Mouse (Mus musculus) ovary, adult 18-20 months (tissue): Measurements from ENCODE around the gene Rpl29.

Experiments used
- DNase-seq: peaks from one replicate; pipeline ENCODE4 v3.0.0; 2022; ENCODE audit warnings: low spot score, mixed read lengths

Gene Rpl29

DNA sequence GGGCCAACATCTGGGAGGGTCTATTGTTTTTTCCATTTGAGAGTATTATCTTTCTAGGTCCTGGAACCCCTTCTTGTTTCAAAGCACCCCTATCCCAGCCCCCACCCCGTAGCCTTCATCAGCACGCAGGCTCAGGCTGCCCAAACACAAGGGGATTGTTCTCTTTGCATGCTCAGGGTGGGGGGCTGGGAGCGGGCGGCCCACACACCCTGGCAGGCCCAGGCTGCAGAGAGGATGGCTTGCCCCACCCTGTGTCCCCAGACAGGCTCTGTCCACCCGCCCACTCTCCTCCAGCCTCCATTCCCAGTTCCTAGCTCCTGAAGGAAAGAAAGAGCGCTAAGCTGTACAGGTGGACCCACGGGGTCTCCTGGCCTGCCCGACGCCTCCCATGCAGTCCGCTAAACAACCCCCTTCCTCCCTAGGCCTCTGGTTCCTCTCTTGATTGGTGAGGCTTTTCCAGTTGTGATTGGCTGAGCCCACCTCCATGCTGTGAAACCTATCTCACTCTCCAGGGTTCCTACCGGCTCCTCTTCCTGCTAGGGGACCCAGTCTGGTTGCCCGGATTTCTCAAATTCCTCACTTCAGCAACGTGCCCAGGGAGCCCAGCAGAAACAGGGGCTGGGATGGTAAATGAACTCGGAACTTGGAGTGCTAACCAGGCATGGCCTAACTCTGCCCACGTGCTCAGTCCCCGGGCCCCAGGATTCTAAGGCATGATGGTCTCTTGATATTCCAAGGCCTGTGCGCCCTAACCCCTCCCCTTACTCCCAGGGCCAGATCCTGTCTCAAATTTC lies 25.8 kb downstream of the Rpl29 start:
- no peak for DNase-seq

DNA sequence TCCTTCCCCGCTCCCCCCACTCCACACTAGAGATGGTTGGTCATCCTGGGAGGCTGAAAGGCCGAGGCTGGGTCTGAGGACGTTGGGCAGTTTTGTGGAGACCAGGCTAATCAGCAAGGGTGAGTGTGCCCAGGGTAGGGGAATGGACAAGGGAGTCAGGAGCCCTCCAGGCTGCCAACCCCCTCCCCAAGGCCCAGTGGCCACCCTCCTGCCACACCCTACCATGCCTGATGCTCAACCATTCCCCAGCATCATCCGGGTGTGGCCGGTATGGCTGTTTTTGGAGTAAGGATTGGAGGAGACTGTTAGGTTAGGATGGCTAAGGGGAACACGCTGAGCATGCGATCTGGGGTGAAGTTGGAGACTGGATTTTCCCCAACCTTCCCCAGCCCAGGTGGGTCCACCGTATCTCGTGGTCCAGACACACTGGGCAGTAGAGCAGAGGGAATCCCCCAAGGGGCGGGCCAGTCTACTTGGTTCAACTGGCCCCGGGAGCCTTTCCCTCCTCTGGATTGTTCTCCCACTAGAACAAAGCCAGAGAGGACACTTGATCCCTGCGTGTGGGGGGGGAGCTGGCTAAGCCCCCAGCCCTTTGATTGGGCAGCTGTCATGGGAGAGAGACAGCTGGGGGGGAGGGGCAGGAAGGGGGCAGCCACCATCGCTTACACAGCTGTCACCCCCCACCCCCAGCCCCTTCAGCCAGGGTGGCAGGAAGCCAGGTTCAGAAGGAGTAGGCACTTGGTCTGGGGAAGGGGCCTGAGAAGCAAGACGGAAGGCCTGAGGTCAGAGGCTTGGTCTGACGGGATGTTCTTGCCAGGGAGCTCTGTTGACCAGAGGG lies 27.3 kb downstream of the Rpl29 start:
- DNase-seq: no peak

DNA sequence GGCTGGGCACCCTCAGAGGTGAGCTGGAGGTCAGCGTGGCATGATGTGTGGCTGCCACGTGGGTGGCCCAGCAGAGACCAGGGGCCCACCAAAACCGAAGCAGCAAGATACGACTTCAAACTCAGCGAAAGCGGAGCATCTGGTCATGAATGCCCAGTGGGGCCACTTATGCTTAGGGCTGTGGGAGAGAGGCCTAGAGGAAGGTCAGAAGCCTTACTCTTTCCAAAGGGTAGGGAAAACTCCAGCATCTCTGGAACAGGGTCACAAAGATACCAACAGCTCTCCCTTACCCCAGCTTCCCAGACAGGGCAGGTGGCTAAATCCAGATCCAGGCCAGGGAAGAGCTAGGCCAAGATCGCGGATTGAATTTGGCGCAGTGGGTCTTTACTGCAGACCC lies 27.9 kb downstream of the Rpl29 start:
- no peak for DNase-seq

DNA sequence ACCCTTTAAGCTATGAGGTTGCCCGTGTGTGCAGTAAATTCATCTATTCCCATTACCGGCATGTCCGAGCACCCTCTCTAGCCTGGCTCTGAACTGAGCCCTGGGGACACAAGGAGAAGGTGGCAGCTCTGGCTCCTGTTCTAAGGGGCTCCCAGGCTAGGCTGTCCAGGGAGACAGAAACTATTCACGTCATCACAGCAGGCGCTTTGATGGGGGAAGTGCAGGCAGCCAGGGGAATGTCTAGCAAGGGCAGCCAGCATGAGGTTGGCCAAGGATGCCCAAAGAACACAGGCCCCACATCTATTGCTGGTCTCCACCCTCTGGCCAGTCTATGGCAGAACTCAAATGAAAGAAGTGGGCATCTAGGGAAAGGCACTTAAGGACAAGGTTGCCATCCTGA lies 28.7 kb downstream of the Rpl29 start:
- DNase-seq: no peak

DNA sequence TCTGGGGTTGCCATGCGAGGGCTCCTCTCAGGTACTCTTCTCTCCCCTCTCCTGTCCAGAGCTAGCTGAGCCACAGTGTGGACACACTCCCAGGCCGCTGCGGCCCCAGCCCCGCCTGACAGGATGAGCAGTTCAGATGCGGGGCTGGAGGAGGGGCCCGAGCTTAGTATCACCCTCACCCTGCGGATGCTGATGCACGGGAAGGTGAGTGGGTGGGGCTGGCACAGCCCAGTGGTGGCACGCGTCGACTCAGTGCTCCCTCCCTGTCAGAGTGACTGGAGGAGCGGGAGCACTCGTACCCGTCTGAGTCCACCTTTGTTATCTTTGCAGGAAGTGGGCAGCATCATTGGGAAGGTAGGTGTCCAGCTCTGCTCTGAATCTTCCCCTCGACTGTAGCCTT lies 30.7 kb downstream of the Rpl29 start:
- no peak for DNase-seq

DNA sequence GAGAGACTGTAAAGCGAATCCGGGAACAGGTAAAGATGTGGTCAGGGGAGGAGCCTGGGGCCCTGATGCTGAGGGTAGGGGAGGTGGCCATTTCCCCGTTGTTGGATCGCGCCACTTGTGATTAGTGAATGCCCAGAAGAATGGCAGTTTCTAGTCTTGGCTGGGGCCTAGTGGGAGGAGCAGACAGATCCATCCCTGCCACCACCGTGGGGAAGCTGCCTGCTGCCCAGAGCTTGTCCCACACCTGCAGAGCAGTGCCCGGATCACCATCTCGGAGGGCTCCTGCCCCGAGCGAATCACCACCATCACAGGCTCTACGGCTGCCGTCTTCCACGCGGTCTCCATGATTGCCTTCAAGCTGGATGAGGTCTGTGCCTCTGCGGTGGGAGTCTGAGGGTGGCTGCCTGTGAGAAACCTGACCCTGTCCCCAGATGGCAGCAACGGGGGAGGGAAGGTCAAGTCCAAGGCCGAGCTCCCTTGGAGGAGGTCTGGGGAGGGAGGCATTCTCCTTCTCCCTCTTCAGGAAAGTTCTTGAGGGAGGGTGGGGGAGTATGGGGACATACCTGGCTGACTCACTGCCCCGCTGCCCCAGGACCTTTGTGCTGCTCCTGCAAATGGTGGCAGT lies 31.3 kb downstream of the Rpl29 start:
- DNase-seq: no peak

DNA sequence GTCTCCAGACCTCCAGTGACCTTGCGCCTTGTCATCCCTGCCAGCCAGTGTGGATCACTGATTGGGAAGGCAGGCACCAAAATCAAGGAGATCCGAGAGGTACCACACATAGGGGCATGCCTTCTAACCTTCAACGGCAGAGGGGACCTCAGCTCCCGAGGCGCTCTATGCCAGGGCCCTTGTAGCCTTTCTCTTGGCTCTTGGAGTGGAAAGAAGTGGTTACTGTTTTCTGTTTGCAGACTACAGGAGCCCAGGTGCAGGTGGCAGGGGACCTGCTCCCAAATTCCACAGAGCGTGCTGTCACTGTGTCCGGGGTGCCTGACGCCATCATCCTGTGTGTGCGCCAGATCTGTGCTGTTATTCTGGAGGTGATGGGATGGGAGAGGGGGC lies 31.8 kb downstream of the Rpl29 start:
- DNase-seq: no peak

DNA sequence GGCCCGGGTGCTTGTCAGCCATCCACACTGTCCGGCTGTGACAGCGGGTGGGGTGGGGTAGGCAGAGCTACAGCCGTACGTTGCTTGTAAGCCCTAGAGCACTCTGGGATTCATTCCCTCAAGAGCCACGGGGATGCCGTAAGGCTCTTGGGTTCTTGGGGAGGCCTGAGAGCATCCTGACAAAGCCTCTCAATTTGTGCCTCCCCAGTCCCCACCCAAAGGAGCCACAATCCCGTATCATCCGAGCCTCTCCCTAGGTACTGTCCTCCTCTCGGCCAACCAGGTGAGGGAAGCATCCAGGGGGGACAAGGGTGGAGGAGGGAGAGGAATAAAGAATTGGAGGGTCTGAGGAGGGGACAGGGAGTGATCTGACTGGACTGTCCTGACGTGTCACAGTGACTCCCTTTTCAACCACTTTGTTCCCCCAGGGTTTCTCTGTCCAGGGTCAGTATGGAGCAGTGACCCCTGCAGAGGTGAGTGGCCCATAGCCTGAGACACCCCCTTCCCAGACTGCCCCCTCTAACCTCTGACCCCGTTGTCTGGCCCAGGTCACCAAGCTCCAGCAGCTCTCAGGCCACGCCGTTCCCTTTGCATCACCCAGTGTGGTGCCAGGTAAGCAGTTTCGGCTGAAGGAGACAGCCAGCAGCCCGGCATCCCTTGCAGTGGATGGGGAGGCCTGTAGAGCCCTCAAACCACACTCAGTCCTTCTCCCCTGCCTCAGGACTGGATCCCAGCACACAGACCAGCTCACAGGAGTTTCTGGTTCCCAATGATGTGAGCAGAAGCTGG lies 32.6 kb downstream of the Rpl29 start:
- no peak for DNase-seq

DNA sequence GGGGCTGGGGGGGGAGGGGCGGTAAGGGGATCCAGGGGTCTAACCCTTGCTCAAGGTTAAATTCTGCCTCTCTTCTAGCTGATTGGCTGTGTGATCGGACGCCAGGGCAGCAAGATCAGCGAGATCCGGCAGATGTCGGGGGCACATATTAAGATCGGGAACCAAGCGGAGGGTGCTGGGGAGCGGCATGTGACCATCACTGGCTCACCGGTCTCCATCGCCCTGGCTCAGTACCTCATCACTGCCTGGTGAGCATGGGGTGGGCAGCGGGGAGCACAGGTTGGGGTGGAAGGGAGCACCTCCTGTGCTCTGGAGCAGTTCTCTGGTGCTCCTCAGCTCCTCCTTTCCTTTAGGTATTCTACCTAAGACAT lies 33.2 kb downstream of the Rpl29 start:
- DNase-seq: no peak

DNA sequence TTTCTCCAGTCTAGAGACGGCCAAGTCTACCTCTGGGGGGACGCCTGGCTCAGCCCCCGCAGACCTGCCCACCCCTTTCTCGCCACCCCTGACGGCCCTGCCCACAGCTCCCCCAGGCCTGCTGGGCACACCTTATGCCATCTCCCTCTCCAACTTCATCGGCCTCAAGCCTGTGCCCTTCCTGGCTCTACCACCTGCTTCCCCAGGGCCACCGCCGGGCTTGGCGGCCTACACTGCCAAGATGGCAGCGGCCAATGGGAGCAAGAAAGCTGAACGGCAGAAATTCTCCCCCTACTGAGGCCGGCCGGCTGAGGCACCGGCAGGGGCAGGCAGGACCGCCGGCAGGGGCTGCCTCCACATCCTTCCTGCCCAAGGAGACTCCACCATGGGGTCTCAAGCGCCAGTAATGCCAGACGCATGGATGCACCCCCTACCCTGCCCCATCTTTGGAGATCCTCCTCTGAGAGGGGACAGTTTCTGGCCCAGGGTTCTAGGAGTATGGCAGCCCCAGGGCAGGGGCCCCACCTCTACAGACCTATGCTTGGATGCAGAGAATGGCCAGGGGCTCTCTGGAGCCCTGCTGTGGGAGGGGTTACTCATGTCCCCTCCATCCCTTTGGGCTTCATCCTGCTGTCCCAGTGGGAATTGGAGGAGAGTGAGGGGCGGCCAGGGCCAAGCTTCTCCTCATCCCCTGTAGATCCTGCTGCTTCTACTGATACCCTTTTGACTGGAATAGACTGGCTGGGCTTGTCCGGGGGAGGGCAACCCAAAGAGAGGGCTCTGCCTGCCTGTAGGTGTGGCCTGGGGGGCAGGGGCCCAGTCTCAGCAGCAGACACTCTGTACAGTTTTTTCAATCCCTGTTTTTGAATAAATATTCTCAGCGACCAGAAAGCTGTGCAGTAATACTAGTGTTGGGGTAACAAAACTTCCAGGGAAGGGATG lies 34.1 kb downstream of the Rpl29 start:
- DNase-seq: no peak

DNA sequence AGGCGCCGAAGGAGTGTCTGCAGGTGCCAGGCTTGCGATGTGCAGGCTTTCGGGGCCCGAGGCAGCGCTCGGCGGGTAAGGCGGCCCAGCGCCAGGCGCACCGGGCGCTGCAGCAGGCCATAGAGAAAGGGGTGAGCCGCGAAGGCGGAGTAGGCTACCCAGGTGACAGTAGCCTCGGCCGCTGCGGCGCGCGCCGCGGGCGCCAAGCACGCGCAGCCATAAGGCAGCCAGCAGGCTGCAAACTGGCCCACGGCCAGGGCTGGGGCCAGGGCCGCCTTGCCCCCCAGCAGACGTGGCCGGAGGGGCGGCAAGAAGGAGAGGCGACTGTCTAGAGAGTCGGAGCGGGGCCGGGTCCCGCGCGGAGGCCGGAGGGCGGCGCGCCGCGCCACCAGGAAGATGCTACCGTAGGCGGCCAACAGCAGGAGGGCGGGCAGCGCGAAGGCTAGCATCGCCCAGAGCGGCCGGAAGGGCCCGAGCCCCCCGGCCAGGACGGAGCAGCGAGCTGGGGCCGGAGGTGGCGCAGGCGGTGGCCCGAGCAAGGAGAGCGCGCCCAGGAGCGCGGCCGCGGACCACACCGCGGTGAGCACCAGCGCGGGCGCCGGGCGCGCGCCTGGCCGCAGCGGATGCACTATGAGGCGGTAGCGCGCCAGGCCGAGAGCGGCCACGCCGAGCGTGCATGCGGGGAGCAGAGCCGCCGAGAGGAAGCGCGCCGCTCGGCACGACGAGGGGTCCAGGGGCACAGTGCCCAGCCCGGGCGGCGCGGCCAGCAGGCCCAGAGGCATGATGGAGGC lies 35.7 kb downstream of the Rpl29 start:
- no peak for DNase-seq

DNA sequence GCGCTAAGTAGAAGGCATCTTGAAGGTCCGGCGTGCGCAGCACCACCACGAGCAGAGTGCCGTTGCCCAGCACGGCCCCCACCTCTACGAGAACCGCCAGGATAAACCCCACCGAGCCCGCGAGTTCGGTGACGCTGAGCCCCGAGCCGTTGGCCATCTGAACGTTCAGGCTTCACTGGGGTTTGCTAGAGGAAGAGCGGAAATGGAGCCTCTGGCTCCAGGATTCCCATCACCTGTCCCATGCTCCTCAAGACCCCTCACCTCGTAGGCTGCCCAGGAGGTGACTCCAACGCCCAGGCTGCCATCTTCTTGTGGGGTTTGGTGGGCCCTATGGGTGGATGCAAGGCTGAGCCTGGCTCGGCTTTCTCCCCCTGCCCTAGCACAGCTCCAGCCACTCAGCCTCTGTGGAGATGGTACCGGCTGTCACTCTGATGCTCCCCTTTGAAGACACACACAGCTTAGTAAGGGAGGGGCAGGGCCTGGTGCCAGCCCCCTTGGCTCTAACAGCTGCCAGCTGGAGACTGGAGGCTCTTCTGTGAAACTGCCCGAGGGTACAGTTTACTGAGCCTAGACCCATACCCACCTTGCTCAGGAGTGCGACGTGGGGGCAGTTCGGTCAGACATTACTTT lies 36.4 kb downstream of the Rpl29 start, which contains the start of gene Gpr62:
TSS of gene Gpr62 (minus strand) at position 368 of the 630 bp plus-strand sequence.
- no peak for DNase-seq

DNA sequence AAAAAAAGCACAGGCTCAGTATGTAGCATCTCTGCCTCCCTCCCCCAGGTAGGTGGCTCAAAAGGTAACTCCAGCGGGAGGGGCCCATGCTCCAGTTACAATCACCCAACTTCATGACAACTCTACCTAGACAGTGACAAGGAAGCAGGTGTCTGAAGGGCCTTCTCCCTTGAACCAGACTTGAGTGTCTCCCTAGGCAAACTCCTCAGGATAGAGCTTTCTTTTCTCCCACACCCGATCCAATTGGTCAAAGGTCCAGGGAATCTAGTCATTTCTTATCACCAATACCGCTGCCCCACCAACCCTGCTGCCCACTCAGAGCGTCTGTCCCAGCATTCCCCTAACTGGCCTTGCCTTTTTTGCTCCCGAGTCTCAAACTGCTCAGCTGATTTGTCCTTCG lies 37.5 kb downstream of the Rpl29 start:
- DNase-seq: no peak

DNA sequence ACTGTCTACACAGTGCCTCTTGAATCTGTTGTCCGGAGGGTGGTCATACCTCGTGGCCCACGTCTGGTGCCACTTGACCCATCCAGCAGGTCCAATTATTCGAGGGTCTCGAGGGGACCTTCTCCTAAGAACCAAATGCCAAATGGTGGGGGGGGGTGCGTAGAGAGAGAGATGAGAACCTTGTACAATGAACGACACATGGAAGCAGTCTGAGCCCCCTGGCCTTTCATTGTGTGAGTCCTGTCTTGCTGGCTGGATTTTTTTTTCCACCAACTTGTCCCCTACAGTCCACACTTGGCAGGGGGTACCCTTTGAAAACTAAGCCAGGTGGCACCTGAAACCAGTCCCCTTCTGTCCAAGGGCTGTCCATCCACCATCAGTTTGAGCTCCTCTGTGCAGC lies 38.5 kb downstream of the Rpl29 start:
- no peak for DNase-seq

DNA sequence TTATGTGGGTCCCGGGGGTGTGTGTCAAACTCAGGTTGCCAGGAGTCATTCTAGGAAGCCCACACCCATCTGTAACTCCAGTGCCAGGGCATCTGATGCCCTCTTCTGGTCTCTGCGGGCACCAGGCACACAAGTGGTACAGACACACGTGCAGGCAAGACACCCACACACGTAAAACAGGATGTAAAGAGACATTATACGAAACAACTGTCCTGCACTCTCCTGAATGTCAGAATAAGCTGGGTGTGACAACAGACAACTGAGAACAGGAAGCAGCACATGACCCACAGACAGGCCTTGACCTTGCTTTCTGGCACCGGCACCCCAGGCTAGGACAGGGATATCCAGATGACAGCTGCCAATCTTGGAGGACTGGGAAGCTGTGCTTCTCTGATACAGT lies 40.1 kb downstream of the Rpl29 start:
- DNase-seq: no peak

DNA sequence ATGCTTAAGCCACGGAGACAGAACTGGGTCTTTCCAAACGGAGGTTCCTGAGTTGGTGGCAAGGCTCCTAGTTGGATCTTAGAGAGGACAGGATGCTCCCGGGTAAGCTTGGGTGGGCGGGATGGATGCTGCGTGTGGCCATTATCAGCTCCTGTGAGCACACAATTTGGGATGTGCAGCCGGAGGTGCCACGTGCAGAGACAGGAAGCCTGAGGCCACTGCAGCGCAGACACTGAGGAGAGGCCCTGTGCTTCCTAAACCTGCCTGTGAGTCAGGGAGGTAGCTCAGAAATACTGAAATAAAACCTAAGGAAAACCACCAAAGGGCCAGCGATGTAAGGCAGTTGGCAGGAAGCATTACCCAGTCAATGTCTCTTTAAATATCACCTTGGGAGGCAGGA lies 40.5 kb downstream of the Rpl29 start:
- DNase-seq: no peak

DNA sequence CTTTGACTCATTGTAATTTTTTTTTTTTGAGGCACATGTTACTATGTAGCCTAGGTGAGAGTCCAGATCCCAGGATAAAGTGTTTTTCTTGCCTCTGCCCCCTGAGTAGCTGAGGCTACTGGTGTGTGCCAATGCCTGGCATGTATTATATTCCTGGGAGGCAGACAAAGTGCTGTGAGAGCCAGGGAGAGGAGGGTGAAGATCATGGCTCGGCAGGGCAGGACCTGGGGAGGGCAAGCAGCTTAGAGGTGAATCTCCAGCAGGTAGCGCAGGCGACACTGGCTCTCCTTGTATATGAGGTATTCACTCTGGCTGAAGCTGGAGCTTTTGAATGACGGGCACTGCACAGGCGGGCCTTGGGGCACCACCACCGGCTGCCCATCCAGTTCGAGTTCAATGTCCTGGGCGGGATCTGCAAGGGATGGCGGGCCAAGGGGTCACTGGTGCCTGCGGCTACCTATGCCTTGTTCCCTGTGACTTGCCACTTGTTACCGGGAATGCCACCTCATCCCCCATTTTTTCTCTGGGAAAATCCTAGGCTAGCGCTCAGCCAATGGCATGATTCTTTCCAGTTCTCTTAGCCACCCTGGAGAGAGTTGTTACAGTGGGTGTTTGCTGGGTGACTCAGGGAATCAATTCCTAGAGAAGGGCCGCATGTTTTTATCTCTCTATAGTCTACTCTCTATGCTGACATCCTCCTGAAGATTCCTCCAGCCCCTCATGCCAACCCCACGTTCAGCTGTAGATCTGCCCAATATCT lies 41.9 kb downstream of the Rpl29 start:
- DNase-seq: no peak

DNA sequence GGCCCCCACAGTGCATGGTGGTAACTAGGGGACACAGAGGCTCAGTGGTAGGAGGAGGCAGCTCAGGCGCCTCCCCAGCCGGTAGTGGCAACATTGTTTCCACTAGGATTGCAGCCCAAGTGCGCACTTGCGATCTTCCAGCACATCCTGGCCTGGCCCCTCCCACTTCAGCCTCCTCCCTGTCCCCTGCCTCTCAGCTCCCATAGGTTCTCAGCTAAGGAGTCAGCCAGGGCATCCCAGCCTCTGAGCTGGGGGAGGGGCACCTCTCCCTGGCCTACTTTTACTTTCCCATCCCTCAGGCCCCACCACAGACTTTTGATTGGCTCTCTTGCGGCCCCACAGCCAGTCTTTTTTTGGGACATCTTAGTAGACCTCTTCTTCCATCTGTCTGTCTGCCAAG lies 42.6 kb downstream of the Rpl29 start:
- no peak for DNase-seq

DNA sequence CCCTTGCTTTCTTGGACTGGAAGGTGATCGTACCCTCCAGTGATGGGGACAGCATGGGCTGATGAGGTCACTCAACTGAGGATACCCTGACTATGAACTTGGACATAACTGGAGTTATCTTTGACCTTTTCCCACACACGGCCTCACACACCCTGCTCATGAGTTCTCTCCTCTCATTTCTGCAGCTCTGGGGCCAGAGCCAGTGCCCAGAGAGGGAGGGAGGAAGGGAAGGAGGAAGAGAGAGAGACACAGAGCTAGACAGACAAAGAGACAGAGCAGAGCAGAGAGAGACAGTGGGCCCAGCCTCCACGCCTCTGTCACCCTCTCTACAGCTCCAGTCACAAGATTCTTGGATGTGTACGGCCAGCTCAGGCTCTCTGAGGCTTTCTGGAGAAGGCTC lies 43.1 kb downstream of the Rpl29 start:
- DNase-seq: no peak
